Mouse (Mus musculus): ENCODE results near the gene Tmcc2.
"Not testable (repeated sequence)": the region's sequence is repeated elsewhere in the genome, so short reads cannot be mapped to it uniquely, and the experiment has no call there.

The Tmcc2 gene

GRCm38 (mm10) chr1:132370681-132371173, 20.4 kb downstream of the Tmcc2 start:
- peak in 1 of 2 experiments; percentile 56 for DNase-seq (ENCODE audit: low spot score in 2 of 2)

- DNase-seq (ENCODE audit: low spot score in 2 of 2) = peak; percentile 90
These were observed 23.2 kb downstream of the Tmcc2 start for GRCm38 (mm10) chr1:132367692-132368506.

- peak; percentile 18 to 26 for DNase-seq (ENCODE audit: low spot score in 2 of 2)
These were observed 24.1 kb downstream of the Tmcc2 start for GRCm38 (mm10) chr1:132366937-132367336.

- DNase-seq (ENCODE audit: low spot score in 2 of 2) = no peak
These were observed 24.8 kb downstream of the Tmcc2 start for GRCm38 (mm10) chr1:132366235-132366634.

- no peak for DNase-seq (ENCODE audit: low spot score in 2 of 2)
These were observed 25.4 kb downstream of the Tmcc2 start for GRCm38 (mm10) chr1:132365645-132366044.

- peak; percentile 65 to 67 for DNase-seq (ENCODE audit: low spot score in 2 of 2)
These were observed 26.1 kb downstream of the Tmcc2 start for GRCm38 (mm10) chr1:132364896-132365557.

GRCm38 (mm10) chr1:132364388-132364787, 26.7 kb downstream of the Tmcc2 start:
- peak; percentile 40 for DNase-seq (ENCODE audit: low spot score in 2 of 2)

- DNase-seq (ENCODE audit: low spot score in 2 of 2) = no peak
These were observed 29.1 kb downstream of the Tmcc2 start for GRCm38 (mm10) chr1:132361959-132362358.

GRCm38 (mm10) chr1:132356841-132357240, 34.2 kb downstream of the Tmcc2 start:
- no peak for DNase-seq (ENCODE audit: low spot score in 2 of 2)

- DNase-seq (ENCODE audit: low spot score in 2 of 2) = peak; percentile 87 to 89
These were observed 35.2 kb downstream of the Tmcc2 start for GRCm38 (mm10) chr1:132355841-132356242.

- DNase-seq (ENCODE audit: low spot score in 2 of 2) = no peak
These were observed 35.9 kb downstream of the Tmcc2 start for GRCm38 (mm10) chr1:132355162-132355601.

- no peak for DNase-seq (ENCODE audit: low spot score in 2 of 2)
These were observed 36.8 kb downstream of the Tmcc2 start for GRCm38 (mm10) chr1:132354234-132354633.

GRCm38 (mm10) chr1:132353389-132353788, 37.7 kb downstream of the Tmcc2 start:
- no peak for DNase-seq (ENCODE audit: low spot score in 2 of 2)

GRCm38 (mm10) chr1:132351058-132351457, 40.0 kb downstream of the Tmcc2 start:
- DNase-seq (ENCODE audit: low spot score in 2 of 2) = no peak

- not testable (repeated sequence) for DNase-seq (ENCODE audit: low spot score in 2 of 2)
These were observed 41.5 kb downstream of the Tmcc2 start for GRCm38 (mm10) chr1:132349601-132350000.

GRCm38 (mm10) chr1:132349049-132349448, 42.0 kb downstream of the Tmcc2 start:
- DNase-seq (ENCODE audit: low spot score in 2 of 2) = not testable (repeated sequence)

- DNase-seq (ENCODE audit: low spot score in 2 of 2) = no peak
These were observed 42.7 kb downstream of the Tmcc2 start for GRCm38 (mm10) chr1:132348401-132348800.

- no peak for DNase-seq (ENCODE audit: low spot score in 2 of 2)
These were observed 44.1 kb downstream of the Tmcc2 start for GRCm38 (mm10) chr1:132346951-132347350.

GRCm38 (mm10) chr1:132346134-132346851, 44.8 kb downstream of the Tmcc2 start:
- DNase-seq (ENCODE audit: low spot score in 2 of 2) = no peak

- DNase-seq (ENCODE audit: low spot score in 2 of 2) = no peak
These were observed 45.6 kb downstream of the Tmcc2 start for GRCm38 (mm10) chr1:132345514-132345913.

- DNase-seq (ENCODE audit: low spot score in 2 of 2) = no peak
These were observed 47.4 kb downstream of the Tmcc2 start for GRCm38 (mm10) chr1:132343656-132344055.

- no peak for DNase-seq (ENCODE audit: low spot score in 2 of 2)
These were observed 47.9 kb downstream of the Tmcc2 start for GRCm38 (mm10) chr1:132343191-132343590.

Data from right cerebral cortex, postnatal 10 days (tissue).